Comparison of ENCODE assay signal across 23 mouse cellular contexts in the genomic region with DNA sequence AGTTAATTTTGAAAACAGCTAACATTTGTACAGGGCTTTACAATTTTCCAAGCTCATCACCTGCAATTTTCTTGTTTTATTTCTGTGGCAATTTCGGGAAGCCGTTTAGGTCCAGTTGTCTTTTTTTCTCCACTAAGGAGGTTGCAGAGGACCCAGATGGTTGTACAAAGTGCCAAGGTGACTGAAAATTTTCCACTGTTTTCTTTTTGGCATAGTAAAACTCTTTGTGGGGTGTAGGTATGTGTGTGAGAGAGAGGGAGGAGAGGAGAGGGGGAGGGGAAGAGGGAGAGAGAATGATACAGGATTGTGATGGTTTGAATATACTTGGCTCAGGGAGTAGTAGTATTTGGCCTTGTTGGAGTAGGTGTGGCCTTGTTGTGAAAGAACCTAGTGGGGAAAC.
DNase-seq lines count a peak whose midpoint lies in the region; ATAC-seq and TF ChIP-seq lines count a peak whose summit lies in the region.
"Had no signal": no experiment of that assay in that cellular context is flagged by ENCODE, and none has a peak within 500 bp of the region (broad histone marks: within the 10 kb centered on the region; RNA-seq: fewer than 3 reads in every experiment).

No protein-coding gene starts in this region.

- H3K9ac ChIP-seq in midbrain, embryonic 15.5 days, result no peak overlapping the region

- peak overlapping the region; percentile 30; the same call in 1 of the 2 replicates for H3K27ac ChIP-seq in cerebellum, adult 2 months (ENCODE audit: insufficient read depth, low read length)
- H3K27ac ChIP-seq in midbrain, embryonic 15.5 days, result no peak overlapping the region

- H3K4me3 ChIP-seq in cerebellum, adult 2 months (replicated peaks; ENCODE audit: insufficient read depth, low read depth, low read length), result no peak overlapping the region
- no peak overlapping the region for H3K4me3 ChIP-seq in midbrain, embryonic 15.5 days

- no peaks in the 10 kb centered on the region for H3K9me3 ChIP-seq in midbrain, embryonic 15.5 days
- H3K9me3 ChIP-seq: G1E had no signal

- no peaks in the 10 kb centered on the region for H3K27me3 ChIP-seq in cerebellum, adult 2 months (ENCODE audit: control insufficient read depth, insufficient read depth, low read length)
- no peaks in the 10 kb centered on the region for H3K27me3 ChIP-seq in midbrain, embryonic 15.5 days (replicated peaks)
- H3K27me3 ChIP-seq: CH12.LX had no signal

- TF ChIP-seq CTCF in cerebellum, adult 2 months (IDR thresholded peaks at IDR 0.05; ENCODE audit: borderline replicate concordance, insufficient read depth, low read depth, low read length), result no peak

- H3K4me2 ChIP-seq in midbrain, embryonic 15.5 days, result no peak overlapping the region

- 13% methylated on average over 2 of the region's 2 CpGs for WGBS in cerebellum, adult 2 months
- 92% methylated on average over 2 of the region's 2 CpGs for WGBS in midbrain, embryonic 15.5 days

- ATAC-seq in midbrain, embryonic 15.5 days (replicated peaks), result no peak
- ATAC-seq: activated CD4-positive, CD25-positive, alpha-beta regulatory T cell, adult 4 months; CD4-positive, CD25-positive, alpha-beta regulatory T cell, adult 4 months; Patski had no signal

- H3K4me1 ChIP-seq in cerebellum, adult 2 months (ENCODE audit: control insufficient read depth, insufficient read depth, low read length), result peaks cover 31% of the 10 kb centered on the region
- H3K4me1 ChIP-seq in midbrain, embryonic 15.5 days, result no peaks in the 10 kb centered on the region

- H3K36me3 ChIP-seq in midbrain, embryonic 15.5 days (replicated peaks), result no peaks in the 10 kb centered on the region
- H3K36me3 ChIP-seq: G1E had no signal

- peak in 1 of 2 experiments; percentile 50 for DNase-seq in cerebellum, adult 2 months
- DNase-seq in cerebellum, postnatal 10 days, result no peak
- DNase-seq in cerebellum, adult 9-10 months, result peak; percentile 60
- DNase-seq in cerebellum, adult 11 months, result no peak
- DNase-seq in cerebellum, adult 9-11 months, result peak; percentile 40
- DNase-seq in cerebellum, postnatal 36 days, result no peak
- DNase-seq in brain, adult 2 months (ENCODE audit: low read depth, low spot score), result peak; percentile 69
- DNase-seq: adrenal gland, adult 2 months; adrenal gland, adult 8-10 months; adrenal gland, postnatal 10 days; adrenal gland, postnatal 14 days; adrenal gland, postnatal 25 days; adrenal gland, postnatal 36 days; B cell, adult 2 months; cerebellum, adult 11-12 months; cerebellum, adult 18-20 months; cerebellum, adult 8-10 months had no signal

- no peak for TF ChIP-seq POLR2A in cerebellum, adult 2 months (IDR thresholded peaks at IDR 0.05; ENCODE audit: borderline replicate concordance, insufficient read depth, low read length)

Comparison
In these comparisons a context has a peak if more than half of its experiments do, and no peak if none do; other contexts are left out.
1. DNase-seq: peak in cerebellum, adult 9-10 months (single experiment), cerebellum, adult 9-11 months (single experiment) and brain, adult 2 months (single experiment); none in cerebellum, postnatal 10 days (0 of 2), cerebellum, adult 11 months (single experiment) and cerebellum, postnatal 36 days (0 of 2).